Mouse (Mus musculus) cerebellum, adult (tissue): Measurements from ENCODE around the gene Il23a.
"Not testable (repeated sequence)": the region's sequence is repeated elsewhere in the genome, so short reads cannot be mapped to it uniquely, and the experiment has no call there.

Source experiments
- ATAC-seq: cut with Nextera tagmentation; 2 replicates; pipeline ENCODE4 v1.9.2; 2017; ENCODE audit warnings: mild to moderate bottlenecking, moderate library complexity, mixed read lengths; ENCODE audit not compliant: insufficient number of reproducible peaks, low FRiP score, low TSS enrichment

The Il23a gene

GRCm38 (mm10) chr10:128310177-128310576 lies 11.6 kb upstream of the Il23a start:
- ATAC-seq = no peak

- no peak for ATAC-seq
Observed at GRCm38 (mm10) chr10:128309654-128310053, 11.1 kb upstream of the Il23a start.

- peak; percentile 96 for ATAC-seq
Observed at GRCm38 (mm10) chr10:128303126-128304021, 4.8 kb upstream of the Il23a start, which contains the start of gene Pan2. Gene Pan2 (plus strand): TSS chr10:128303335.

- ATAC-seq = peak; percentile 39
Observed at GRCm38 (mm10) chr10:128302785-128303125, 4.2 kb upstream of the Il23a start.

- no peak for ATAC-seq
Observed at GRCm38 (mm10) chr10:128302357-128302756, 3.8 kb upstream of the Il23a start.

GRCm38 (mm10) chr10:128298243-128298642 lies 309 bp downstream of the Il23a start:
- no peak for ATAC-seq

GRCm38 (mm10) chr10:128297622-128298021 lies 930 bp downstream of the Il23a start:
- peak; percentile 36; the same call in 1 of the 2 replicates for ATAC-seq

- ATAC-seq = 0 out of 2 replicates have a peak, but pooled peaks have one; percentile 54
Observed at GRCm38 (mm10) chr10:128297221-128297620, 1.3 kb downstream of the Il23a start.

- no peak for ATAC-seq
Observed at GRCm38 (mm10) chr10:128296370-128297090, 2.0 kb downstream of the Il23a start.

GRCm38 (mm10) chr10:128290594-128290993 lies 8.0 kb downstream of the Il23a start:
- not testable (repeated sequence) for ATAC-seq

GRCm38 (mm10) chr10:128283604-128284579 lies 14.7 kb downstream of the Il23a start:
- ATAC-seq = peak; percentile 87

GRCm38 (mm10) chr10:128282886-128283450 lies 15.6 kb downstream of the Il23a start:
- ATAC-seq = no peak

GRCm38 (mm10) chr10:128281682-128282081 lies 16.9 kb downstream of the Il23a start:
- ATAC-seq = no peak

GRCm38 (mm10) chr10:128280943-128281342 lies 17.6 kb downstream of the Il23a start:
- no peak for ATAC-seq

- no peak for ATAC-seq
Observed at GRCm38 (mm10) chr10:128278158-128278557, 20.4 kb downstream of the Il23a start.

- not testable (repeated sequence) for ATAC-seq
Observed at GRCm38 (mm10) chr10:128275374-128275773, 23.2 kb downstream of the Il23a start.

GRCm38 (mm10) chr10:128272819-128273439 lies 25.6 kb downstream of the Il23a start:
- ATAC-seq = not testable (repeated sequence)

- ATAC-seq = no peak
Observed at GRCm38 (mm10) chr10:128271883-128272282, 26.7 kb downstream of the Il23a start.

- ATAC-seq = no peak
Observed at GRCm38 (mm10) chr10:128270866-128271265, 27.7 kb downstream of the Il23a start.
